Mouse (Mus musculus) intestine, postnatal 0 days (tissue): Measurements from ENCODE around the gene Tmem151a. TPM values are rescaled to one million over a fixed set of nuclear protein-coding genes. Genes with fewer than 3 reads are reported as not detected.
A peak's percentile ranks its signal among the peaks of the same experiment; 100 is the strongest.

Experiments used
- ATAC-seq: fragments of 200-750 bp; cut with Nextera tagmentation; 2 replicates; pipeline ENCODE4 v1.8.0; 2017; ENCODE audit warnings: mild to moderate bottlenecking, moderate TSS enrichment, moderate library complexity
- H3K27ac ChIP-seq: fragments of 300-500 bp; sonication (generic); 2 replicates; pipeline ENCODE4 v1.5.1; 2014; ENCODE audit warnings: mild to moderate bottlenecking, low read depth, low read length, moderate library complexity
- H3K27me3 ChIP-seq: fragments of 300-500 bp; sonication (generic); replicated peaks from 2 replicates; pipeline ENCODE4 v1.6.1; 2014; ENCODE audit warnings: low read length, mixed read lengths; ENCODE audit not compliant: control insufficient read depth, insufficient read depth
- H3K36me3 ChIP-seq: fragments of 300-500 bp; sonication (generic); 2 replicates; pipeline ENCODE4 v1.6.1; 2014; ENCODE audit warnings: mild to moderate bottlenecking, moderate library complexity; ENCODE audit not compliant: control insufficient read depth, insufficient read depth
- H3K4me1 ChIP-seq: fragments of 300-500 bp; sonication (generic); replicated peaks from 2 replicates; pipeline ENCODE4 v1.6.1; 2014; ENCODE audit warnings: antibody characterized with exemption, low read length, mixed read lengths; ENCODE audit not compliant: control insufficient read depth, insufficient read depth
- H3K4me2 ChIP-seq: fragments of 300-500 bp; sonication (generic); replicated peaks from 2 replicates; pipeline ENCODE4 v1.6.1; 2014; ENCODE audit warnings: low read depth, mild to moderate bottlenecking, moderate library complexity
- H3K4me3 ChIP-seq: fragments of 300-500 bp; sonication (generic); 2 replicates; pipeline ENCODE4 v1.5.1; 2014; ENCODE audit warnings: low read depth, low read length
- H3K9ac ChIP-seq: fragments of 300-500 bp; sonication (generic); 2 replicates; pipeline ENCODE4 v1.6.1; 2014; ENCODE audit warnings: mild to moderate bottlenecking, low read depth, low read length
- H3K9me3 ChIP-seq: fragments of 300-500 bp; sonication (generic); 2 replicates; pipeline ENCODE4 v1.6.1; 2016; ENCODE audit warnings: mixed run types; ENCODE audit not compliant: control insufficient read depth
- CTCF ChIP-seq: sonication (generic); IDR thresholded peaks from 2 replicates; pipeline ENCODE4 v1.5.1; 2016; ENCODE audit warnings: low read depth, mild to moderate bottlenecking, control low read depth, antibody characterized with exemption, moderate library complexity
- WGBS: fragments of 180-500 bp; shearing (Covaris S2); extraction: QIAGEN DNeasy Blood & Tissue Kit; methylation state at CpG from one replicate; pipeline ENCODE4 v1.1.7; 2014; 5-methylcytosine and 5-hydroxymethylcytosine counted together
- polyA plus RNA-seq: library from polyadenylated mRNA; unstranded; fragments of >200 nt; fragmentation: Nextera tagmentation; extraction: Ambion mirVana; gene quantifications from 2 replicates; pipeline ENCODE4 v1.2.1, GENCODE M21; 2015

The Tmem151a gene
- polyA plus RNA-seq, 1 experiment from 2014 or later = 4.0 TPM

GRCm38 (mm10) chr19:5050047-5050905, 35.1 kb downstream of the Tmem151a start, which contains the start of gene Rin1:
Gene Rin1, plus strand, starts transcription at chr19:5050481.
- Histone ChIP-seq H3K9me3 (no peaks in the 10 kb centered on the region), H3K27ac (no peak within 1 kb of the TSS), H3K4me1 (no peaks in the 10 kb centered on the region), H3K4me3 (peak within 1 kb of the TSS; percentile 34), H3K27me3 (no peaks in the 10 kb centered on the region), H3K4me2 (peak within 1 kb of the TSS; percentile 60), H3K9ac (no peak within 1 kb of the TSS; the same call in 1 of the 2 replicates), H3K36me3 (peaks cover 30% of the 10 kb centered on the region)
- WGBS = 21% methylated on average over 13 of the region's 14 CpGs
- peak; percentile 72 for TF ChIP-seq CTCF
- ATAC-seq = peak; percentile 76

- Histone ChIP-seq H3K27ac (no peak overlapping the region), H3K4me1 (no peaks in the 10 kb centered on the region), H3K4me2 (no peak overlapping the region), H3K27me3 (no peaks in the 10 kb centered on the region), H3K9me3 (no peaks in the 10 kb centered on the region), H3K36me3 (peaks cover 30% of the 10 kb centered on the region), H3K9ac (no peak overlapping the region), H3K4me3 (no peak overlapping the region)
- TF ChIP-seq CTCF = no peak
- ATAC-seq = no peak
- 87% methylated on average over 6 of the region's 6 CpGs for WGBS
Observed at GRCm38 (mm10) chr19:5049325-5049724, 36.0 kb downstream of the Tmem151a start.

- Histone ChIP-seq H3K9me3 (no peaks in the 10 kb centered on the region), H3K9ac (no peak overlapping the region), H3K27me3 (no peaks in the 10 kb centered on the region), H3K36me3 (peaks cover 30% of the 10 kb centered on the region), H3K4me2 (no peak overlapping the region), H3K4me3 (no peak overlapping the region), H3K27ac (no peak overlapping the region), H3K4me1 (no peaks in the 10 kb centered on the region)
- no peak for TF ChIP-seq CTCF
- 81% methylated on average over 13 of the region's 14 CpGs for WGBS
- no peak for ATAC-seq
Observed at GRCm38 (mm10) chr19:5048138-5049056, 36.9 kb downstream of the Tmem151a start.

GRCm38 (mm10) chr19:5045531-5045930, 39.8 kb downstream of the Tmem151a start:
- ATAC-seq = no peak
- TF ChIP-seq CTCF = no peak
- no peaks in the 10 kb centered on the region for H3K9me3 ChIP-seq
- no peak overlapping the region for H3K4me3 ChIP-seq
- no peak overlapping the region for H3K27ac ChIP-seq
- peaks cover 30% of the 10 kb centered on the region for H3K36me3 ChIP-seq
- H3K4me2 ChIP-seq = no peak overlapping the region
- H3K9ac ChIP-seq = no peak overlapping the region
- 0 out of 2 replicates have a peak, but pooled peaks cover 3% of the 10 kb centered on the region for H3K4me1 ChIP-seq
- WGBS = 84% methylated on average over 4 of the region's 4 CpGs
- H3K27me3 ChIP-seq = no peaks in the 10 kb centered on the region

GRCm38 (mm10) chr19:5041588-5041987, 43.7 kb downstream of the Tmem151a start:
- Histone ChIP-seq H3K27me3 (no peaks in the 10 kb centered on the region), H3K4me3 (peak overlapping the region; percentile 72), H3K4me2 (peak overlapping the region; percentile 93), H3K9me3 (no peaks in the 10 kb centered on the region), H3K9ac (peak overlapping the region; percentile 72), H3K27ac (peak overlapping the region; percentile 87), H3K36me3 (peaks cover 3% of the 10 kb centered on the region), H3K4me1 (peaks cover 5% of the 10 kb centered on the region; the same call in 1 of the 2 replicates)
- no peak for TF ChIP-seq CTCF
- no peak for ATAC-seq
- WGBS = under 1% methylated on average over 16 of the region's 16 CpGs
